Mouse (Mus musculus): Measurements from ENCODE around the gene Frmd5. TPM values are rescaled to one million over a fixed set of nuclear protein-coding genes. Genes with fewer than 3 reads are reported as not detected.

Gene Frmd5
- polyA plus RNA-seq, 1 experiment from 2014 or later: 1.5 TPM

DNA sequence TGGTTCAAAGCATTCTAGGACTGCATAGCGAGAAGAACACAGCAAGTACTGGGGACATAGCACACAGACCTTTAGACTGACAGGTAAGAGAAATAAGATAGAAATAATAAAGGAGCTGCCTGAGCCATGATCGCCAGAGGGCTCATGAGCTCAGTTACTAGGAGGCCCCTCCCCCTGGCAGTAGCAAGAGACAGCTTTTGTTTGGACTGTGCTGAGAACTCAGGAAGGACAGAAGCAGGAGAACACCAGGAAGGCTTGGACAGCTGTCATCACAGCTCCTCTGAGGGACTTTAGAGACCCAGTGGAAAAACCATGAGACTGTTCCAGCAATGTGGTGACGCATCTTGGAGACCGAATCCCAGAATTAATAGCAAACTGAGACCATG lies 218.6 kb downstream of the Frmd5 start:
- no peak for DNase-seq (ENCODE audit: low spot score)
- Histone ChIP-seq H3K36me3 (ENCODE audit: control insufficient read depth, insufficient read depth, low read length) (no peaks in the 10 kb centered on the region), H3K9ac (ENCODE audit: low read length) (no peak overlapping the region; the same call in 1 of the 2 replicates), H3K27ac (replicated peaks) (no peak overlapping the region), H3K4me3 (ENCODE audit: low read depth, low read length) (no peak overlapping the region), H3K9me3 (ENCODE audit: control insufficient read depth, low read length) (no peaks in the 10 kb centered on the region), H3K4me2 (replicated peaks; ENCODE audit: low read depth) (no peak overlapping the region), H3K27me3 (ENCODE audit: control insufficient read depth, insufficient read depth, low read length) (no peaks in the 10 kb centered on the region), H3K4me1 (replicated peaks; ENCODE audit: control insufficient read depth, insufficient read depth) (no peaks in the 10 kb centered on the region)
- 39% methylated on average over 4 of the region's 4 CpGs for WGBS
- no peak for ATAC-seq (ENCODE audit: low FRiP score, low TSS enrichment)
- TF ChIP-seq CTCF (IDR thresholded peaks at IDR 0.05; ENCODE audit: low read depth) (peak; percentile 38), EP300 (optimal IDR thresholded peaks at IDR 0.05) (no peak)

DNA sequence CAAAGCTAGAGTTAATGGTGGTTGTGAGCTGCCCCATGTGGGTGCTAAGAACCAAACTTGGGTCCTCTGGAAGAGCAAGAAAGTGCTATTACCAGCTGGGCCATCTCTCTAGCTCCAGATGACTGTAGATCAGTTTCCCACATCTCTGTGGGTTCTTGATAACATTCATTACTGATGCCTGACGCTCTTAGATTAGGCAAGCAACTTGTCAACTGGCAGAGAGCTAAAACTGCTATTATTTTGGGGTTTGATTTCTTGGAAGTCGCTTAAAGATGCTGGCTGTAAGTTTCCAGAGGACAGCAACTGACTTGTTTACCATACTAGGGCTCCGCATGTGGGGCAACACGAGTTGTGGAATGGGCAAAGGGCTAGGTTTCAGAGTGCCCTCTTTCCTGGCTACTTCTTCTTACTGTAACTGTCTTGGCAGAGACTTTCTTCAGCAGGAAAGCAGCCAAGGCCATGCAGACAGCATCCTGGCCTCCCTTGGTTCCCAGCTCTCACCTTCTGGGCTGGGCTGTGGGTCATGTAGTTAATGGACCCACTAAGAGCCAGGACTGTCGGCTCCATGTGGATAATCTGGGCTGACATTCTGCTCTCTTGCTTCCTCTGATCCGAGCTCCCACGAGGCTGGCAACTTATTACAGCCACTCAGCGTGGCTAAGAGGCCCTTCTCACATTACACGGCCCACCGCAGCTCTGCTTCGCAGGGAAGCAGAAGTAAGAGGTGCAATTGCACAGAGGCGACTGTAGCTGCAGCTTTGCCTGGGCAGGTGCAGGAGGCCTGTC lies 219.2 kb downstream of the Frmd5 start:
- H3K27me3 ChIP-seq (ENCODE audit: control insufficient read depth, insufficient read depth, low read length): no peaks in the 10 kb centered on the region
- WGBS: 37% methylated on average over 12 of the region's 12 CpGs
- H3K9ac ChIP-seq (ENCODE audit: low read length): no peak overlapping the region
- H3K4me3 ChIP-seq (ENCODE audit: low read depth, low read length): no peak overlapping the region
- no peaks in the 10 kb centered on the region for H3K4me1 ChIP-seq (replicated peaks; ENCODE audit: control insufficient read depth, insufficient read depth)
- DNase-seq (ENCODE audit: low spot score) (no peak), ATAC-seq (ENCODE audit: low FRiP score, low TSS enrichment) (no peak)
- H3K9me3 ChIP-seq (ENCODE audit: control insufficient read depth, low read length): no peaks in the 10 kb centered on the region
- H3K27ac ChIP-seq (replicated peaks): no peak overlapping the region
- no peaks in the 10 kb centered on the region for H3K36me3 ChIP-seq (ENCODE audit: control insufficient read depth, insufficient read depth, low read length)
- TF ChIP-seq CTCF (IDR thresholded peaks at IDR 0.05; ENCODE audit: low read depth) (no peak), EP300 (optimal IDR thresholded peaks at IDR 0.05) (no peak)
- H3K4me2 ChIP-seq (replicated peaks; ENCODE audit: low read depth): no peak overlapping the region

DNA sequence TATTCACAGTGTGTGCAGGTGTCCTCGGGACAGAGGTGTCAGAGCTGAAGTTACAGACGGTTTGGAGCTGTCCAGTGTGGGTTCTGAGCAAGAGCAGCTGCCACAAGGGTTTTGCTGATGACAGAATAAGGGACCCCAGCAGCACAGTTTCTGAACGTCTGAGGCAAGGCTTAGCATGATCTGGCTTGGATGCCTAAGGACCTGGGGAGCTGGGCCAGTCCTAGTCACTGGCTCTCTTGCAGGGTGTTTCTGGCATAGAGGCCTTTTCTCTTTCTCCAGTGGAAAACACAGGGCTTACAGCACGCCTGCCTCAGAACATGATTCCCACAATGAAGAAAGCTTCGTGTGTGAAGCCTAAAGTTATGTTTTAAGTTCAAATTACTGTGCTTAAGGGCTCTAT lies 222.2 kb downstream of the Frmd5 start:
- no peak overlapping the region for H3K9ac ChIP-seq (ENCODE audit: low read length)
- no peak overlapping the region for H3K4me2 ChIP-seq (replicated peaks; ENCODE audit: low read depth)
- ATAC-seq (ENCODE audit: low FRiP score, low TSS enrichment): no peak
- H3K4me3 ChIP-seq (ENCODE audit: low read depth, low read length): no peak overlapping the region
- H3K9me3 ChIP-seq (ENCODE audit: control insufficient read depth, low read length): no peaks in the 10 kb centered on the region
- 60% methylated on average over 5 of the region's 5 CpGs for WGBS
- H3K27me3 ChIP-seq (ENCODE audit: control insufficient read depth, insufficient read depth, low read length): no peaks in the 10 kb centered on the region
- H3K4me1 ChIP-seq (replicated peaks; ENCODE audit: control insufficient read depth, insufficient read depth): no peaks in the 10 kb centered on the region
- DNase-seq (ENCODE audit: low spot score): no peak
- no peak for TF ChIP-seq CTCF (IDR thresholded peaks at IDR 0.05; ENCODE audit: low read depth)
- TF ChIP-seq EP300 (optimal IDR thresholded peaks at IDR 0.05): no peak
- H3K27ac ChIP-seq (replicated peaks): no peak overlapping the region
- no peaks in the 10 kb centered on the region for H3K36me3 ChIP-seq (ENCODE audit: control insufficient read depth, insufficient read depth, low read length)

GRCm38 (mm10) chr2:121583468-121584116 lies 223.3 kb downstream of the Frmd5 start:
- TF ChIP-seq CTCF (IDR thresholded peaks at IDR 0.05; ENCODE audit: low read depth): no peak
- TF ChIP-seq EP300 (optimal IDR thresholded peaks at IDR 0.05): no peak
- DNase-seq (ENCODE audit: low spot score) (no peak), ATAC-seq (ENCODE audit: low FRiP score, low TSS enrichment) (no peak)
- Histone ChIP-seq H3K27ac (replicated peaks) (no peak overlapping the region), H3K36me3 (ENCODE audit: control insufficient read depth, insufficient read depth, low read length) (no peaks in the 10 kb centered on the region), H3K9me3 (ENCODE audit: control insufficient read depth, low read length) (no peaks in the 10 kb centered on the region), H3K4me2 (replicated peaks; ENCODE audit: low read depth) (no peak overlapping the region), H3K9ac (ENCODE audit: low read length) (no peak overlapping the region), H3K27me3 (ENCODE audit: control insufficient read depth, insufficient read depth, low read length) (no peaks in the 10 kb centered on the region), H3K4me1 (replicated peaks; ENCODE audit: control insufficient read depth, insufficient read depth) (no peaks in the 10 kb centered on the region), H3K4me3 (ENCODE audit: low read depth, low read length) (no peak overlapping the region)
- WGBS: 54% methylated on average over 13 of the region's 13 CpGs

DNA sequence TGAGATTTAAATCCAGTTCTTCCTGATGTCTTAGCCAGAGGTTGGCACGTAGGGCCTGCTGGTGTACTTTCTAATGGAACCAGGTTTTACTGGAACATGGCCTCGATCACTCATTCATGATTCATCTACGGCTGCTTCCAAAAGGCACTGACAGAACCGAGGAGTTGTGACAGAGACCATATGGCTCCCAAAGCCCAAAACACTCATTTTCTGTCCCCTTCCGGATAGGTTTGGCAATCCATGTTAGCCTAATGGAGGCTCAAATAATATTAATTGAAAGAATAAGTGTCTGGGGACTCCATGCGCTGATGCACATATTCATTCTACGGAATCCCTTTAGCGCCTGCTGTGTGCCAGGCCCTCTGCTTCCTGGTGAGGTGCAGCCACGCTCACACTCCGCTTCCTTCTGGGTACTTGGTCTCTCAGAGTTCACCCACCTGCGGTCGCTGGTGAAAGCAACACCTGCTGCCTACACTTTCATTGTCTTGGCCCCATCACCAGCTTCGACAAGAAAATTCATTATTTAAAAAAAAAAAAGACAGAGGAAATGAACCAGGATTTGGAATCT lies 224.0 kb downstream of the Frmd5 start:
- Histone ChIP-seq H3K4me3 (ENCODE audit: low read depth, low read length) (no peak overlapping the region), H3K27me3 (ENCODE audit: control insufficient read depth, insufficient read depth, low read length) (no peaks in the 10 kb centered on the region), H3K4me2 (replicated peaks; ENCODE audit: low read depth) (no peak overlapping the region), H3K36me3 (ENCODE audit: control insufficient read depth, insufficient read depth, low read length) (no peaks in the 10 kb centered on the region), H3K27ac (replicated peaks) (no peak overlapping the region), H3K9me3 (ENCODE audit: control insufficient read depth, low read length) (no peaks in the 10 kb centered on the region), H3K4me1 (replicated peaks; ENCODE audit: control insufficient read depth, insufficient read depth) (no peaks in the 10 kb centered on the region), H3K9ac (ENCODE audit: low read length) (no peak overlapping the region)
- WGBS: 68% methylated on average over 13 of the region's 13 CpGs
- no peak for ATAC-seq (ENCODE audit: low FRiP score, low TSS enrichment)
- DNase-seq (ENCODE audit: low spot score): no peak
- TF ChIP-seq EP300 (optimal IDR thresholded peaks at IDR 0.05) (no peak), CTCF (IDR thresholded peaks at IDR 0.05; ENCODE audit: low read depth) (no peak)

GRCm38 (mm10) chr2:121575741-121576201 lies 231.1 kb downstream of the Frmd5 start:
- WGBS: 50% methylated on average over 8 of the region's 8 CpGs
- no peaks in the 10 kb centered on the region for H3K4me1 ChIP-seq (replicated peaks; ENCODE audit: control insufficient read depth, insufficient read depth)
- TF ChIP-seq CTCF (IDR thresholded peaks at IDR 0.05; ENCODE audit: low read depth) (no peak), EP300 (optimal IDR thresholded peaks at IDR 0.05) (no peak)
- ATAC-seq (ENCODE audit: low FRiP score, low TSS enrichment): peak; percentile 35; the same call in 1 of the 2 replicates
- H3K4me3 ChIP-seq (ENCODE audit: low read depth, low read length): no peak overlapping the region
- no peaks in the 10 kb centered on the region for H3K27me3 ChIP-seq (ENCODE audit: control insufficient read depth, insufficient read depth, low read length)
- DNase-seq (ENCODE audit: low spot score): no peak
- H3K36me3 ChIP-seq (ENCODE audit: control insufficient read depth, insufficient read depth, low read length): no peaks in the 10 kb centered on the region
- H3K9me3 ChIP-seq (ENCODE audit: control insufficient read depth, low read length): no peaks in the 10 kb centered on the region
- no peak overlapping the region for H3K9ac ChIP-seq (ENCODE audit: low read length)
- no peak overlapping the region for H3K4me2 ChIP-seq (replicated peaks; ENCODE audit: low read depth)
- H3K27ac ChIP-seq (replicated peaks): no peak overlapping the region

Measured in stomach, postnatal 0 days (tissue).